Mouse (Mus musculus) intestine, embryonic 15.5 days (tissue): ENCODE results near the gene Arl9. TPM values are rescaled to one million over a fixed set of nuclear protein-coding genes. Genes with fewer than 3 reads are reported as not detected.
"Not testable (repeated sequence)": the region's sequence is repeated elsewhere in the genome, so short reads cannot be mapped to it uniquely, and the experiment has no call there.

ENCODE experiments used
- ATAC-seq: fragments of 200-750 bp; cut with Nextera tagmentation; 2 replicates; pipeline ENCODE4 v1.8.0; 2017; ENCODE audit warnings: moderate TSS enrichment, moderate library complexity
- H3K27ac ChIP-seq: fragments of 300-500 bp; sonication (generic); 2 replicates; pipeline ENCODE4 v1.5.1; 2015; ENCODE audit warnings: mild to moderate bottlenecking, inconsistent platforms
- H3K27me3 ChIP-seq: fragments of 300-500 bp; sonication (generic); replicated peaks from 2 replicates; pipeline ENCODE4 v1.6.1; 2015; ENCODE audit warnings: inconsistent platforms
- H3K36me3 ChIP-seq: fragments of 300-500 bp; sonication (generic); 2 replicates; pipeline ENCODE4 v1.6.1; 2015; ENCODE audit warnings: inconsistent platforms
- H3K4me1 ChIP-seq: fragments of 300-500 bp; sonication (generic); replicated peaks from 2 replicates; pipeline ENCODE4 v1.6.1; 2015; ENCODE audit warnings: inconsistent platforms
- H3K4me2 ChIP-seq: fragments of 300-500 bp; sonication (generic); replicated peaks from 2 replicates; pipeline ENCODE4 v1.6.1; 2015; ENCODE audit warnings: mild to moderate bottlenecking, inconsistent platforms
- H3K4me3 ChIP-seq: fragments of 300-500 bp; sonication (generic); replicated peaks from 2 replicates; pipeline ENCODE4 v1.5.1; 2015; ENCODE audit warnings: inconsistent platforms
- H3K9ac ChIP-seq: fragments of 300-500 bp; sonication (generic); 2 replicates; pipeline ENCODE4 v1.6.1; 2015; ENCODE audit warnings: inconsistent platforms
- H3K9me3 ChIP-seq: fragments of 300-500 bp; sonication (generic); 2 replicates; pipeline ENCODE4 v1.6.1; 2016; ENCODE audit warnings: inconsistent platforms
- WGBS: fragments of 180-500 bp; shearing (Covaris S2); methylation state at CpG from one replicate; pipeline ENCODE4 v1.1.7; 2015; 5-methylcytosine and 5-hydroxymethylcytosine counted together
- polyA plus RNA-seq: library from polyadenylated mRNA; unstranded; fragments of >200 nt; fragmentation: Nextera tagmentation; extraction: Ambion mirVana; gene quantifications from 2 replicates; pipeline ENCODE4 v1.2.1, GENCODE M21; 2015

Arl9 gene
- polyA plus RNA-seq, 1 experiment from 2014 or later, result 0.29 TPM

DNA sequence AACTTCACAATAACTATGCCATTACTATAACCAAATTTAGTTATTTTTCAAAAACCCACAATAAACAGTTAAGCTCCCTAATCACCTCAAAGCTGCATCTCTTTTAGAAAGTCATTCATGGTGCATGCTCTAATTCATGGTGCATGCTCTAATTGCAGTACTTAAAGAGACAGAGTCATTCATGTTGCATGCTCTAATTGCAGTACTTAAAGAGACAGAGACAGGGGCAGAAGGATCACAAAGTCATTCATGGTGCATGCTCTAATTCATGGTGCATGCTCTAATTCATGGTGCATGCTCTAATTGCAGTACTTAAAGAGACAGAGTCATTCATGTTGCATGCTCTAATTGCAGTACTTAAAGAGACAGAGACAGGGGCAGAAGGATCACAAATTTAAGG lies 31.2 kb downstream of the Arl9 start:
- not testable (repeated sequence) for H3K4me2 ChIP-seq, H3K27ac ChIP-seq, H3K4me1 ChIP-seq, H3K9me3 ChIP-seq, ATAC-seq, H3K27me3 ChIP-seq, H3K36me3 ChIP-seq, H3K4me3 ChIP-seq, H3K9ac ChIP-seq

DNA sequence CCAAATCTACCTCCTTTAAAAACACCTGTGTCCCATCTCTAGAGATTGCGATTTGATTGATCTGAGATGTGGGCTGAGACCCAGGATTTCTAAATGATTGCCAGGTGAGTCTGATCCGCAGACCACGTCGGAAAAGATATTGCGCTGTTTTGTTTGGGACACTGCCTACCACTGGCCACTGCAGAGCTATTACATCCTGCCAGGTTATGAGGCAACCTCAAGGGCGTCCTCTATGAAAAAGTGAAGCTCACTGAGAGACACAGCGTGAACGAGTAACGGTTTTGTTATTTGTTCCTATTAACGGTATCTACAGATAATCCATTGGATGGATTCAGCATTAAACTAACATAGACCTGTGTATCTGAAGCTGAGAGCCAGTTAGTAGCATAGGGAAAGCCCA lies 34.6 kb downstream of the Arl9 start:
- H3K27me3 ChIP-seq, result no peaks in the 10 kb centered on the region
- no peaks in the 10 kb centered on the region for H3K9me3 ChIP-seq
- H3K4me3 ChIP-seq, result no peak overlapping the region
- no peaks in the 10 kb centered on the region for H3K36me3 ChIP-seq
- 87% methylated on average over 10 of the region's 10 CpGs for WGBS
- no peak overlapping the region for H3K27ac ChIP-seq
- H3K9ac ChIP-seq, result no peak overlapping the region
- H3K4me1 ChIP-seq, result no peaks in the 10 kb centered on the region
- ATAC-seq, result no peak
- H3K4me2 ChIP-seq, result no peak overlapping the region

DNA sequence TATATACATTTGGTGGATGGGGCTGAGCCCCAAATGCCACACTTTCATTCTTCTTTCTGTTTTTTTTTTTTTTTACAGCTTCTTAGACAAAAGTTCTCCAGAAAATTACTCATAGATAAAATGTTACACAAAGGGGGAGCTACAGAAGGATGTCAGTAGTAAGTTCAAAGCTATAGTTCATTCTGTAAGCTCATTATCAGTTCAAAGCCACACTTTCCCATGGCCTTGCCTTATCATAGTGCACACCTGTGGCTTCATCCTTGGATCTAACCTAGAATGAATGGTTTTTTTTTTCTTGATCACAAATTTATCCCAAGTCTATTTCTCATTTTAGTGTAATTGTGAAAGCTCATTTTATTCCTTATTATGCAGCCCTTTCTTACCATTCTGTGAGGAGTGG lies 35.5 kb downstream of the Arl9 start:
- Histone ChIP-seq H3K4me1 (no peaks in the 10 kb centered on the region), H3K27ac (no peak overlapping the region), H3K36me3 (no peaks in the 10 kb centered on the region), H3K4me3 (no peak overlapping the region), H3K9ac (no peak overlapping the region), H3K4me2 (no peak overlapping the region), H3K27me3 (no peaks in the 10 kb centered on the region), H3K9me3 (no peaks in the 10 kb centered on the region)
- ATAC-seq, result no peak

DNA sequence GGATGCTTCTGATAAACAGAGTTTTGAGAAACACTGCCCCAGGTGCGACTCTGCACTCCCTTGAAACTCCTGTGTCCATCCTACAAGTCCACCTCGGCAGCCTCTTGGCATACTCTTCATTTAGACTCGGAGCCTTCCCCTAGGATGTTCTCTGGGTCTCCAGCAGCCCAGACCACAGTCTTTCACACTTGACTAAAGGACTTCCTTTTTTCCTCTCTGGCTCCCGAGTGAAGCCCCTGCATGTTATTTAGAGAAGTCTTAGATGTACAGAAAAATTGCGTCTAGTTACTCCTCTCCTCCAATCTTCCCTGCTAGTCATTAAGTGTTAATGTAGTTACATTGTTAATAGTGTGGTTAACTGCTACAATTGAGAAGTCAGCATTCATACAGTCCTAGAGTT lies 40.5 kb downstream of the Arl9 start:
- Histone ChIP-seq H3K4me3 (no peak overlapping the region), H3K27ac (no peak overlapping the region), H3K9me3 (no peaks in the 10 kb centered on the region), H3K4me2 (no peak overlapping the region), H3K27me3 (no peaks in the 10 kb centered on the region), H3K4me1 (no peaks in the 10 kb centered on the region), H3K9ac (no peak overlapping the region), H3K36me3 (no peaks in the 10 kb centered on the region)
- WGBS, result 66% methylated on average over 5 of the region's 5 CpGs
- no peak for ATAC-seq

DNA sequence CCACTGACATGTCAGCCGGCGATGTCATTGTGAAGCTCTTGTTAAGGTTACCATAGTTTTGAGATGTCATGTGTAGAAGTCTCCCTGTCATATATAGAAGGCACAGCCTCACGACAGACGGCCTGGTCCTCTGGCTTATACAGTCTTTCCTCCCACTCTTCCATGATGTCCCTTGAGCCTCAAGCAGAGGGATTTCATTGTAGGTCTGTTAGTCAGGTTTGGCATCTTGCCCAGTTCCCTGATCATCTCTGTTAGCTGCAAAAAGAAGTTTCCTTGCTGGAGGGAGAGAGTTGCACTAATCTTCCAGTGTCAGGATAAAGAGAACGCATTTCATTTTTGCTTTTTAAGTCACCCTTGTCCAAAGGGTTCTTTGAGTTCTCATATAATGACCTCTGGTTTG lies 48.8 kb downstream of the Arl9 start:
- Histone ChIP-seq H3K27ac (no peak overlapping the region), H3K27me3 (no peaks in the 10 kb centered on the region), H3K36me3 (no peaks in the 10 kb centered on the region), H3K9ac (no peak overlapping the region), H3K4me2 (no peak overlapping the region), H3K9me3 (no peaks in the 10 kb centered on the region), H3K4me3 (no peak overlapping the region), H3K4me1 (no peaks in the 10 kb centered on the region)
- WGBS, result 94% methylated on average over 5 of the region's 5 CpGs
- ATAC-seq, result no peak

DNA sequence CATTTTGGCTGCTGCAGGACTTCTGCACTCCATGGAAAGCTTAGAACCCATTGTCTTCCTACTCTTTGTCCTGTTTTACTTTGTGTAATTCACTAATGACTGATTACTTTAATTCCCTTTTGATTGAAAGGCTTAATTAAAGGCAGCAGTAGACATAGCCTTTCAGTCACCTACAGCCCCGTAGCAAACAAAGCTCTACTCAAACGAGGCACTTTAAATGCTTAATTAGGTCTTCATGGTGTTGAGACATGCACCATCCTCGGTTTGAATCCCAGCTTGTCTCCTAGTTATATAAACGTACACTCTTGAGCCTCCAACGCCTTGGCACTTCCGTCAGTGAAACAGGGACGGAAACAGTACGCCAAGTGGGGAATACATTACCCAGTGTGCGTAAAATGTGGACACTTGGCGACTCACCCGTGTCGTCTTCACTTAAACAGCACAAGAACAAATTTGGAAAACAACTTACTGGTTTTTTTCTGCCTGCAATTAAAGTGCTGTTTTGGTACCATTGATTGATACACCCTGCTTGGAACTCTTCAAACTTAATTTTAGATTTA lies 53.1 kb downstream of the Arl9 start:
- Histone ChIP-seq H3K9me3 (no peaks in the 10 kb centered on the region), H3K27me3 (no peaks in the 10 kb centered on the region), H3K9ac (no peak overlapping the region), H3K36me3 (no peaks in the 10 kb centered on the region), H3K4me1 (no peaks in the 10 kb centered on the region), H3K4me2 (no peak overlapping the region), H3K27ac (no peak overlapping the region), H3K4me3 (no peak overlapping the region)
- WGBS, result 68% methylated on average over 12 of the region's 12 CpGs
- ATAC-seq, result no peak

Other genes with a start within 250 kb of the Arl9 start
- 14.2 and 18.3 TPM in 2 replicates for gene Aasdh, start 98.5 kb upstream of the Arl9 start, polyA plus RNA-seq
- 193 and 208 TPM in 2 replicates for gene Paics, start 52.7 kb upstream of the Arl9 start, polyA plus RNA-seq
- gene Ppat, start 52.5 kb upstream of the Arl9 start, polyA plus RNA-seq, result 27.4 and 30.7 TPM in 2 replicates
- gene Srp72, start 29.4 kb upstream of the Arl9 start, polyA plus RNA-seq, result 79.6 and 84.8 TPM in 2 replicates
- gene Thegl, start 12.0 kb downstream of the Arl9 start, polyA plus RNA-seq, result 0.49 and 0.72 TPM in 2 replicates
- 3.5 and 3.8 TPM in 2 replicates for gene Hopx, start 111.1 kb downstream of the Arl9 start, polyA plus RNA-seq
- gene Spink2, start 207.4 kb downstream of the Arl9 start, polyA plus RNA-seq, result 1.4 and 1.8 TPM in 2 replicates